Mouse (Mus musculus): ENCODE data around the gene Enpp3.

Gene Enpp3

DNA sequence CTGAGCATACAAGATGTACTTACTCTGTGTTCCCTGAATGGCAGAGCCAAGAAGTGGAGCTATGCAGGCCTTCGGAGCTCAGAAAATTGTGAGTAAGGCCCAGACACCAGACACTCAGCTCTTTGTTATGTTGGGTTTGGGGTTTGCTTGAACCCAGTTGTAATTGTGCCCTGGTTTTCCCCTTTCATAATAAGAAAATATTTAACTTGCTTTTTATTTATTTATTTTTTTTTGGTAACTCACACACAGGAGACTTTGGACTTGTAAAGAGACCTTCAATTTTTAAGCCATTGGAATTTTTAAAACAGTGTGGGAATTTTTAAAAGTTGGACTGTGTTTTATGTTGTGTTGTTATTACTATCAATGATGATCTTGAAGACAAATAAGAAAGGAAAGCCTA lies at the start of gene Enpp3:
Gene Enpp3, minus strand, starts transcription at position 148 of the 400 bp plus-strand sequence.
- DNase-seq (ENCODE audit: low spot score): no peak

- no peak for DNase-seq (ENCODE audit: low spot score)
Observed at GRCm38 (mm10) chr10:24888343-24888742, 45.7 kb upstream of the Enpp3 start.

DNA sequence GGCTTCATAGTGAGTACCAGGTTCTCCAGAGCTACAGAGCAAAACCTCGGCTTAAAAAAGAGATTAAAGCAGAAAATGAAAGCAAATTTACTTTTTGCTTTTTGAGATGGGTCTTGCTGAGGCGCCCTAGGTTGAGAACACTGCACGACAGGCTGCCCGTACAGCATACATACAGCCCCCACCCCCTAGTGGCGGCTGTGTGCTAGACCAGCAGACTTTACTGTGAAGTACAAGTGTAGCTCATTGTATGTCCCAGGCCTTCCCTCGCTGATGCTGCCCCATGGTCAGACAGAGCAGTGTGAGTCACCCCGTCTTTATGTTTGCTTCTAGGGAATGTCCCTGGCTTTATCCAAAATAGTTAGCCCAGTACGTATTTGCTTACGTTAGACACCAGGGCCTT lies 43.4 kb upstream of the Enpp3 start:
- DNase-seq (ENCODE audit: low spot score): no peak

- no peak for DNase-seq (ENCODE audit: low spot score)
Observed at GRCm38 (mm10) chr10:24873624-24874023, 31.0 kb upstream of the Enpp3 start.

DNA sequence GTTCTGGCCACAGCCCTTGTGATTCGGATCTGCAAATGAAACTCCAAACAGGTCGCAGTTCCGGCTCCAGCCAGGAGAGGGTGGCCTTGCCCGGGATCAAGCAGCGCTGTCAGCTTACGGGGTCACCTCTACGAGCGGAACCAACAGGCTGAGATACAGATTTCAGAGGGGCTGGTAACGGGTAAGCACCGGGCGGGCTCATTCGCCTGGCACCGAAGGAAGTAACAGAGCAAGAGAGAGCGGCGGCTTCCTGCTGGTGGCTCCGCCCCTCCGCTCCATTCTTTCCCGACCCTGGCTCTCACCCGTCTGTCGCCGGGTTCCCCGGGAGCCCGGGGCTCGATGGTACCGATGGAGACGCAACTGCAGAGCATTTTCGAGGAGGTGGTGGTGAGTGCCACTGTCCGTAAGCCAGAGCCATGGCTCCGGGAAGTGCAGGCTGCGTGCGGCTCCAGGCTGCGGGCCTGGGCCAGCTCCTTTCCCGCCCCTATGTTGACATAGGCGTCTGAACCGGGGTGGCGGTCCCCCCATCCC lies 27.2 kb upstream of the Enpp3 start, which contains the start of gene Med23:
Gene Med23, plus strand, starts transcription at position 227 of the 531 bp plus-strand sequence.
- DNase-seq (ENCODE audit: low spot score): peak; percentile 88

DNA sequence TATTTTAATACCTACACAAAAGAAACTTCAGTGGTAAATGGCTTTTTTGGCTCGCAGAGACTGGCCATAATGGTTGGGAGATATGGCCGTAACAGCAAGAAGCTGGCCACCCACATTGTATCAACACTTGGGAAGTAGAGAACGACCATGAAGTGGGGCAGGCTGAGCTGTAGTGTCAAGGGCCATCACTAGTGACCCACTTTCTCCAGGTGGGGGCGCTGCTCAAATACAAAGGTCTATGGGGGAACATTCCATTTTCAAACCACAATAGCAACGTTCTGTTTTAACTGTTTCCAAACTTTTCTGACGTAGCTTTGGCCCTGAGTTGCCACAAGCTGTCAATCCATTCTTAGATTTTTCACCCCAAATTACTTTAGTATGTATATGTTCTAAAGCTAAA lies 21.8 kb upstream of the Enpp3 start:
- DNase-seq (ENCODE audit: low spot score): no peak

GRCm38 (mm10) chr10:24863146-24863545 lies 20.5 kb upstream of the Enpp3 start:
- DNase-seq (ENCODE audit: low spot score): no peak

- no peak for DNase-seq (ENCODE audit: low spot score)
Observed at GRCm38 (mm10) chr10:24841998-24842397, 625 bp downstream of the Enpp3 start.

DNA sequence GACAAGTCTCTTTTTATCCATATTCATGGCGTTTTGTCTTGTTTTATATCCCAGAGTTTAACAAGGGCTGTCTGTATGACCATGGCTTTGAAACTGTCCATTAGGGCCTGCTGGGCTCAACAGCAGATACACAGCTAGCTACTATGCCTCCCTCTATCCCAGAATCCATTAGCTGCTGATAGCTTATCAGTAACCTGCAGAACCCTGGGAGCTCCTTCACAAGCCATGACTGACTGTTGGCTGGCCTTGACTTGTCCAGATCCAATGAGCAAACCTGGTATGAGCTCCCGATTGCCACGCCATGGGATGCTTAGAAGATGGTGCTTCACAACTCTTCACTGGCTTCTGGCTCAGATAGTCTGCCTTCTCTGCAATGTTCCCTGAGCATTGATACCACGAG lies 1.8 kb downstream of the Enpp3 start:
- DNase-seq (ENCODE audit: low spot score): no peak

DNA sequence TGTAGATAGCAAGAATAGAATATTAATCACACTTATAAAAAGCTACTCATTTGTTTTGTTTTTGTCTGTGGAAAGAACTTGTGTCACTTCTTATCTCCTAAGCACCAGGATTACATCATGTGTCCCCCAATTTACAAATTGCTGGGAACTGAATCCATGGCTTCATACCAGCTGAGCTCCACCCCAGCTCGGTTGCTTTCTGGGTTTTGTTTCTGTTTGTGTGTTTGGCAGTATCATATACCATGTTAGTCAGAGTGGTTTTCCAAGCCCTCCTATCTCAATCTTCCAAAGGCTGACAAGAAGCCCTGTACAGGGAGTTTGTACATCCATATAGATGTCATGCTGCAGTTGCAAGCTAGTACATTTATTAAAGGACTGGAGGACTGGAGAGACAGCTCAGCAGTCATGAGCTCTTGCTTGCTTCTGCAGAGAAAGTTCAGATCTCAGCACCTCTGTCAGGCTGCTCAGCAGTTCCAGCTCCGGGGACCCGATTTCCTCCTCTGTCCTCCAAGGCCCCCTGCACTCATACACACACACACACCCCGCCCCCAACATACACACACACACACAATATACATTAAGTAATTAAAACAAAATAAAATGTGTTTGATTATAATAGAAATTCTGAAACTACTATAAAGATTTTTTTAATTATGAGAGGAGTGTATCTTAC lies 6.1 kb downstream of the Enpp3 start:
- no peak for DNase-seq (ENCODE audit: low spot score)

DNA sequence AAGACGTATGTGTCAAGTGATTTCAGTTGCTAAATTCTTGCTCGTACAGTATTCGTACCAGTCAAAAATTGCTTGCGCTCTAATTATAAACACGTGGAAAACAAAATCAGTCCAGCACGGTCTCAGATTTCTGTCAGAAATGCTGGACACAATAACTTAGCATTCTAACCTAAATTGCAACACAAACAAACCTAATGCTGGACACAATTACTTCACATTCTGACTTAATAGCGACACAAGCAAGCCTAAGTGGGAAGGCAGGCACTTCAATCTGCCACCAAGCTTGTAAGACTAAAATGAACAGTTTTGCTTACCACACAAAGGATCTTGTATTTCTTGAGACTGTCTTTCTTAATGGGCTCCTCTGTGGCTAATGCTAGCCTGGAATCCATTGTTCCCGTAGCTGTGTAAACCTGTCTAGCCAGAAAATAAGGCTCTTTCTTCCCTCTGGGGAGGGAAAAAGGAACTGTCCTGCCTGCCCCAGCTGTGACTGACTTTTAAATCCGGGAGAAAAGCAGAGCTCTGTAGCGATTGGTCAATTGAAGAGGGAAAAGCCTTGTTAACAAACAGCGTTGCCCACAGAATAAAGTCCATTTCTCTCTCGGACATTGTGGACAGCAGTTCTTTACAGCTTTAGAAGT lies 6.8 kb downstream of the Enpp3 start:
- DNase-seq (ENCODE audit: low spot score): no peak

GRCm38 (mm10) chr10:24834634-24835371 lies 7.8 kb downstream of the Enpp3 start:
- no peak for DNase-seq (ENCODE audit: low spot score)

GRCm38 (mm10) chr10:24832306-24832705 lies 10.3 kb downstream of the Enpp3 start:
- no peak for DNase-seq (ENCODE audit: low spot score)

- no peak for DNase-seq (ENCODE audit: low spot score)
Observed at GRCm38 (mm10) chr10:24831377-24832095, 11.1 kb downstream of the Enpp3 start.

- DNase-seq (ENCODE audit: low spot score): no peak
Observed at GRCm38 (mm10) chr10:24830448-24830847, 12.2 kb downstream of the Enpp3 start.

GRCm38 (mm10) chr10:24828136-24828535 lies 14.5 kb downstream of the Enpp3 start:
- no peak for DNase-seq (ENCODE audit: low spot score)

GRCm38 (mm10) chr10:24826130-24826529 lies 16.5 kb downstream of the Enpp3 start:
- no peak for DNase-seq (ENCODE audit: low spot score)

DNA sequence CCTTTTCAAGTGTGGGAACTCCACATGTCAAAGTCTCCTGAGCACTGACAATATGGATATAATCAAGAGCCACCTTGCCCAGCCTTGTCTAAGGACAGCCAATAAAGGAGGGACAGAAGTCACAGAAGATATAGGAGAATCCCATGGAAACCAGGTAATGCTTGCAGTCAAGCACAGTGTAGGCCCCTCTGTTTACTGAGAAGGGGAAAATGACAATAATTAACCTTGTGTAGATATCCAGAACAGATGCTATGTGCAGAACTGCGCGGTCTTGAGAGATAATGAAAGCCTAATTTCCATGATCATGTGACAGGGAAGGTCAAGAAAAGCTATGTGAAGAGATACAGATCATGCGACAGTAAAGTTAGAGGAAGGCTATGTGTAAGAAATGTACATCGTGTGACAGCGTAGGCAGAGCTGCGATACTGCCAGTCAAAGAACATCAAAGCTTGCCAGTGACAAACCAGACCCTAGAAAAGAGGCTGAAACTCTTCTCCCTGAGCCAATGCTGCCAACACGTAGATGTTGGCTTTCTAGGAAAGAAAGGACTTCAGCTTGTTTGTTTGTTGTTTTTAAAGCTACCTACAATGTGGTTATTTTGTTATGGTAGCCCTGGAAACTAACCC lies 17.1 kb downstream of the Enpp3 start:
- DNase-seq (ENCODE audit: low spot score): no peak

- no peak for DNase-seq (ENCODE audit: low spot score)
Observed at GRCm38 (mm10) chr10:24824621-24825020, 18.0 kb downstream of the Enpp3 start.

DNA sequence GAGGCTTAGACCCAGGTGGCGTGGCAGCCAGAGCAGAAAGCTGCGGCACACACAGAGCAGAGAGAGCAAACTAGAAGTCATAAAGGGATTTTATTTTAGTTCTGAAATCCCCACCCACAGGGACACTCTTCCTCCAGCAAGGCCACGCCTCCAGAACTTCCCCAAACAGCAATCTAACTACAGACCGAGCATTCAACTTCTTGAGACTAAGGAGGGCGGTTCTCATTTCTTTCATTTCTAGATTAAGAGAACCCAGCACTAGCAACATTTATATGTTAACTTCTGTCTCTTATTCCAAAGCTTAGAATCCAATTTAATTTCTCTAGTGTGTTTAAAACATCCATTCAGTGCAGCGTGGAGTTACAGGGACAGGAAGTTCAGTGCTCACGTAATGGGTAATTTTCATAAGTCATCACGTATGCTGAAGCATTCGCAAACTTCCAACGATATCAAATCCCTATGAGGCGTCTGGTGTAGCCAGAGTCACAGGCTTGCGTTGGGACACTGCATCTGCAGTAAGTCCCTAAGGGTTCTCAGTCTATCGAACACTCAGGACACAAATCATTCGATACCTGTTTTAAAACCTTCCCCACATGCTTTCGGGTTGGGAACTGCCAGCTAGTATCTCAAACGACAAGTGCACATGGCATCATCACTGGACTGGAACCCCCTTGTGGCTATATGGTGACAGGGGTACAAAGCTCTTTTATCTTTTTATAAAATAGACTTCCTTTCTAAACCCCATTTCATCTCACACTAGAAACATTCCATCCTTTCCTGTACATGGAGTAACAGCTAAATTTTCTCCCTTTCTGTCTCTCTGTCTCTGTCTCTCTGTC lies 18.7 kb downstream of the Enpp3 start:
- DNase-seq (ENCODE audit: low spot score): no peak

GRCm38 (mm10) chr10:24823265-24823664 lies 19.4 kb downstream of the Enpp3 start:
- DNase-seq (ENCODE audit: low spot score): no peak

Measured in urinary bladder, postnatal 10 days (tissue).